In genomic region chr9:116373396-116373795, GRCm38 (mm10) we compare ENCODE assay signal across 18 mouse cellular contexts.
"Had no signal": no experiment of that assay in that cellular context is flagged by ENCODE, and none has a peak within 500 bp of the region (broad histone marks: within the 10 kb centered on the region; RNA-seq: fewer than 3 reads in every experiment).

No protein-coding gene starts in this region.

- H3K27me3 ChIP-seq: midbrain, embryonic 12.5 days; neural tube, embryonic 13.5 days had no signal

- H3K4me1 ChIP-seq: midbrain, embryonic 12.5 days had no signal

- DNase-seq: kidney, adult 2 months; kidney, postnatal 25 days; layer of hippocampus, adult 9-11 months; layer of hippocampus, postnatal 36 days; liver, postnatal 0 days; lung, embryonic 14.5 days; thymus, adult 2 months; thymus, postnatal 14 days; thymus, postnatal 4 days had no signal

- H3K4me3 ChIP-seq: layer of hippocampus, adult 2 months; left cerebral cortex, adult 2 months; midbrain, embryonic 12.5 days; neural tube, embryonic 13.5 days had no signal

- H3K9ac ChIP-seq: liver, embryonic 14.5 days; liver, postnatal 0 days; lung, embryonic 14.5 days; midbrain, embryonic 12.5 days; neural tube, embryonic 13.5 days had no signal

- H3K9me3 ChIP-seq: midbrain, embryonic 12.5 days; neural tube, embryonic 13.5 days had no signal

- H3K4me2 ChIP-seq: lung, embryonic 14.5 days; midbrain, embryonic 12.5 days; neural tube, embryonic 13.5 days had no signal

- H3K27ac ChIP-seq: kidney, postnatal 0 days; layer of hippocampus, adult 2 months; left cerebral cortex, adult 2 months; liver, embryonic 14.5 days; macrophage; midbrain, embryonic 12.5 days; neural tube, embryonic 13.5 days; stomach, postnatal 0 days had no signal

- H3K36me3 ChIP-seq: midbrain, embryonic 12.5 days; neural tube, embryonic 13.5 days had no signal

- ATAC-seq: liver, postnatal 0 days; lung, postnatal 0 days had no signal
